Mouse (Mus musculus) small intestine, adult 2 months (tissue): Measurements from ENCODE around the gene Col1a2. TPM values are rescaled to one million over a fixed set of nuclear protein-coding genes. Genes with fewer than 3 reads are reported as not detected.

ENCODE experiments used
- H3K27ac ChIP-seq: fragments of 200-500 bp; 2 replicates; pipeline ENCODE4 v1.5.1; 2012; ENCODE audit warnings: low read depth, low read length, control low read depth, inconsistent platforms; ENCODE audit not compliant: insufficient read depth
- H3K27me3 ChIP-seq: fragments of 200-500 bp; 2 replicates; pipeline ENCODE4 v1.6.1; 2012; ENCODE audit warnings: mild to moderate bottlenecking, moderate library complexity, low read length, inconsistent platforms; ENCODE audit not compliant: control insufficient read depth, insufficient read depth
- H3K36me3 ChIP-seq: fragments of 200-500 bp; 2 replicates; pipeline ENCODE4 v1.6.1; 2012; ENCODE audit warnings: mild to moderate bottlenecking, low read length, control low read depth, inconsistent platforms; ENCODE audit not compliant: control insufficient read depth, insufficient read depth
- H3K4me1 ChIP-seq: fragments of 200-500 bp; 2 replicates; pipeline ENCODE4 v1.6.1; 2012; ENCODE audit warnings: low read length, inconsistent platforms, mixed read lengths; ENCODE audit not compliant: control insufficient read depth, insufficient read depth, insufficient read length
- H3K4me3 ChIP-seq: fragments of 200-500 bp; 2 replicates; pipeline ENCODE4 v1.5.1; 2012; ENCODE audit warnings: low read depth, mild to moderate bottlenecking, control low read depth, inconsistent platforms, low read length, moderate library complexity
- CTCF ChIP-seq: fragments of 200-500 bp; IDR thresholded peaks from 2 replicates; pipeline ENCODE4 v1.5.1; 2012; ENCODE audit warnings: low read depth, mild to moderate bottlenecking, control low read depth, inconsistent platforms, low read length, moderate library complexity, mixed read lengths; ENCODE audit not compliant: insufficient replicate concordance, insufficient read length; ENCODE audit errors: extremely low read depth
- POLR2A ChIP-seq: fragments of 200-500 bp; IDR thresholded peaks from 2 replicates; pipeline ENCODE4 v1.6.1; 2012; ENCODE audit warnings: low read depth, mild to moderate bottlenecking, control low read depth, inconsistent platforms, low read length, moderate library complexity
- WGBS: fragments of 180-500 bp; shearing (Covaris S2); methylation state at CpG from one replicate; pipeline ENCODE4 v1.1.7; 2018; 5-methylcytosine and 5-hydroxymethylcytosine counted together
- polyA plus RNA-seq: library from polyadenylated mRNA; depleted of rRNA; stranded (reverse); fragments of >200 nt; gene quantifications from 2 replicates; pipeline ENCODE4 v1.2.3, GENCODE M21; 2012

Col1a2 gene
- polyA plus RNA-seq, 1 experiment: 39.8 TPM

- no peaks in the 10 kb centered on the region for H3K27me3 ChIP-seq
- H3K36me3 ChIP-seq: no peaks in the 10 kb centered on the region
- TF ChIP-seq POLR2A: no peak
- TF ChIP-seq CTCF: no peak
- H3K4me3 ChIP-seq: no peak overlapping the region
- no peak overlapping the region for H3K27ac ChIP-seq
- H3K4me1 ChIP-seq: no peaks in the 10 kb centered on the region
These were observed 57.0 kb downstream of the Col1a2 start for GRCm38 (mm10) chr6:4561621-4562020.

GRCm38 (mm10) chr6:4562401-4562800, 57.8 kb downstream of the Col1a2 start:
- 59% methylated on average over 1 of the region's 1 CpGs for WGBS
- Histone ChIP-seq H3K27me3 (no peaks in the 10 kb centered on the region), H3K4me1 (no peaks in the 10 kb centered on the region), H3K4me3 (no peak overlapping the region), H3K36me3 (no peaks in the 10 kb centered on the region), H3K27ac (no peak overlapping the region)
- TF ChIP-seq CTCF: no peak
- TF ChIP-seq POLR2A: no peak

- Histone ChIP-seq H3K4me1 (no peaks in the 10 kb centered on the region), H3K36me3 (no peaks in the 10 kb centered on the region), H3K4me3 (no peak overlapping the region), H3K27ac (no peak overlapping the region), H3K27me3 (no peaks in the 10 kb centered on the region)
- no peak for TF ChIP-seq POLR2A
- no peak for TF ChIP-seq CTCF
- WGBS: 78% methylated on average over 5 of the region's 5 CpGs
These were observed 58.9 kb downstream of the Col1a2 start for GRCm38 (mm10) chr6:4563477-4563876.

- H3K4me3 ChIP-seq: no peak overlapping the region
These were observed 65.8 kb downstream of the Col1a2 start for GRCm38 (mm10) chr6:4570412-4570811.

GRCm38 (mm10) chr6:4577756-4578155, 73.1 kb downstream of the Col1a2 start:
- no peaks in the 10 kb centered on the region for H3K36me3 ChIP-seq
- WGBS: 31% methylated on average over 5 of the region's 5 CpGs
- H3K27me3 ChIP-seq: no peaks in the 10 kb centered on the region
- TF ChIP-seq POLR2A (no peak), CTCF (no peak)
- no peak overlapping the region for H3K27ac ChIP-seq
- H3K4me1 ChIP-seq: no peaks in the 10 kb centered on the region
- H3K4me3 ChIP-seq: no peak overlapping the region

More at GRCm38 (mm10) chr6:4570412-4570811, 65.8 kb downstream of the Col1a2 start:
- Histone ChIP-seq H3K36me3 (no peaks in the 10 kb centered on the region), H3K27ac (no peak overlapping the region), H3K27me3 (no peaks in the 10 kb centered on the region), H3K4me1 (no peaks in the 10 kb centered on the region)
- TF ChIP-seq POLR2A (no peak), CTCF (no peak)
- WGBS: 59% methylated on average over 4 of the region's 4 CpGs

GRCm38 (mm10) chr6:4578343-4578742, 73.7 kb downstream of the Col1a2 start:
- WGBS: 82% methylated on average over 6 of the region's 6 CpGs
- TF ChIP-seq CTCF (no peak), POLR2A (no peak)

GRCm38 (mm10) chr6:4579620-4580019, 75.0 kb downstream of the Col1a2 start:
- Histone ChIP-seq H3K27me3 (no peaks in the 10 kb centered on the region), H3K36me3 (no peaks in the 10 kb centered on the region), H3K4me1 (no peaks in the 10 kb centered on the region), H3K27ac (no peak overlapping the region), H3K4me3 (no peak overlapping the region)
- 59% methylated on average over 5 of the region's 5 CpGs for WGBS
- no peak for TF ChIP-seq CTCF
- no peak for TF ChIP-seq POLR2A

More at GRCm38 (mm10) chr6:4578343-4578742, 73.7 kb downstream of the Col1a2 start:
- Histone ChIP-seq H3K4me3 (no peak overlapping the region), H3K27me3 (no peaks in the 10 kb centered on the region), H3K27ac (no peak overlapping the region), H3K4me1 (no peaks in the 10 kb centered on the region), H3K36me3 (no peaks in the 10 kb centered on the region)
